Mouse (Mus musculus) midbrain, embryonic 11.5 days (tissue): ENCODE data around the gene Smurf2. TPM values are rescaled to one million over a fixed set of nuclear protein-coding genes. Genes with fewer than 3 reads are reported as not detected.

Experiments used
- ATAC-seq: fragments of 200-750 bp; cut with Nextera tagmentation; 2 replicates; pipeline ENCODE4 v1.8.0; 2017; ENCODE audit warnings: moderate TSS enrichment, moderate library complexity; ENCODE audit not compliant: low FRiP score
- DNase-seq: peaks from one replicate; pipeline ENCODE4 v3.0.0; 2015; ENCODE audit warnings: low spot score; ENCODE audit errors: missing footprints
- H3K27ac ChIP-seq: fragments of 300-500 bp; sonication (generic); 2 replicates; pipeline ENCODE4 v1.5.1; 2014; ENCODE audit warnings: low read depth, low read length
- H3K27me3 ChIP-seq: fragments of 300-500 bp; sonication (generic); 2 replicates; pipeline ENCODE4 v1.6.1; 2014; ENCODE audit warnings: mild to moderate bottlenecking, low read length, moderate library complexity, mixed read lengths; ENCODE audit not compliant: control insufficient read depth, insufficient read depth
- H3K36me3 ChIP-seq: fragments of 300-500 bp; sonication (generic); 2 replicates; pipeline ENCODE4 v1.6.1; 2014; ENCODE audit warnings: mild to moderate bottlenecking, low read length, moderate library complexity, mixed read lengths; ENCODE audit not compliant: control insufficient read depth, insufficient read depth
- H3K4me1 ChIP-seq: fragments of 300-500 bp; sonication (generic); 2 replicates; pipeline ENCODE4 v1.6.1; 2014; ENCODE audit warnings: low read length; ENCODE audit not compliant: control insufficient read depth, insufficient read depth
- H3K4me2 ChIP-seq: fragments of 300-500 bp; sonication (generic); 2 replicates; pipeline ENCODE4 v1.6.1; 2014; ENCODE audit warnings: mild to moderate bottlenecking, moderate library complexity
- H3K4me3 ChIP-seq: fragments of 300-500 bp; sonication (generic); 2 replicates; pipeline ENCODE4 v1.5.1; 2014; ENCODE audit warnings: low read depth, low read length
- H3K9ac ChIP-seq: fragments of 300-500 bp; sonication (generic); 2 replicates; pipeline ENCODE4 v1.6.1; 2014; ENCODE audit warnings: low read length
- H3K9me3 ChIP-seq: fragments of 300-500 bp; sonication (generic); 2 replicates; pipeline ENCODE4 v1.6.1; 2016; ENCODE audit warnings: low read length; ENCODE audit not compliant: control insufficient read depth
- WGBS: fragments of 180-500 bp; shearing (Covaris S2); extraction: QIAGEN DNeasy Blood & Tissue Kit; methylation state at CpG from one replicate; pipeline ENCODE4 v1.1.7; 2014; 5-methylcytosine and 5-hydroxymethylcytosine counted together
- polyA plus RNA-seq: library from polyadenylated mRNA; unstranded; fragments of >200 nt; fragmentation: Nextera tagmentation; extraction: Ambion mirVana; gene quantifications from 2 replicates; pipeline ENCODE4 v1.2.1, GENCODE M21; 2014

Smurf2 gene
- polyA plus RNA-seq, 1 experiment from 2014 or later = 20.6 TPM

GRCm38 (mm10) chr11:106919612-106920550, 634 bp downstream of the Smurf2 start:
- H3K4me1 ChIP-seq = peaks cover 9% of the 10 kb centered on the region
- DNase-seq = peak; percentile 94
- peak overlapping the region; percentile 95 for H3K4me3 ChIP-seq
- peak overlapping the region; percentile 88 for H3K4me2 ChIP-seq
- peak; percentile 91 for ATAC-seq
- peak overlapping the region; percentile 96 for H3K9ac ChIP-seq
- no peaks in the 10 kb centered on the region for H3K36me3 ChIP-seq
- H3K27ac ChIP-seq = peak overlapping the region; percentile 90
- no peaks in the 10 kb centered on the region; the same call in 1 of the 2 replicates for H3K27me3 ChIP-seq
- 1% methylated on average over 72 of the region's 87 CpGs for WGBS
- H3K9me3 ChIP-seq = no peaks in the 10 kb centered on the region

GRCm38 (mm10) chr11:106918901-106919300, 1.6 kb downstream of the Smurf2 start:
- DNase-seq (peak; percentile 79), ATAC-seq (no peak)
- no peaks in the 10 kb centered on the region; the same call in 1 of the 2 replicates for H3K27me3 ChIP-seq
- peaks cover 9% of the 10 kb centered on the region for H3K4me1 ChIP-seq
- H3K9me3 ChIP-seq = no peaks in the 10 kb centered on the region
- H3K4me2 ChIP-seq = peak overlapping the region; percentile 88
- H3K27ac ChIP-seq = no peak overlapping the region
- H3K9ac ChIP-seq = peak overlapping the region; percentile 96; the same call in 1 of the 2 replicates
- no peaks in the 10 kb centered on the region for H3K36me3 ChIP-seq
- H3K4me3 ChIP-seq = peak overlapping the region; percentile 95
- WGBS = 26% methylated on average over 8 of the region's 8 CpGs

GRCm38 (mm10) chr11:106911257-106911656, 9.3 kb downstream of the Smurf2 start:
- Histone ChIP-seq H3K4me2 (no peak overlapping the region), H3K36me3 (no peaks in the 10 kb centered on the region), H3K27me3 (no peaks in the 10 kb centered on the region), H3K9ac (no peak overlapping the region), H3K9me3 (no peaks in the 10 kb centered on the region), H3K4me1 (no peaks in the 10 kb centered on the region), H3K4me3 (no peak overlapping the region), H3K27ac (no peak overlapping the region)
- DNase-seq = peak; percentile 73
- no peak for ATAC-seq

GRCm38 (mm10) chr11:106908016-106908415, 12.5 kb downstream of the Smurf2 start:
- peak; percentile 83 for DNase-seq
- H3K4me3 ChIP-seq = no peak overlapping the region
- no peaks in the 10 kb centered on the region for H3K4me1 ChIP-seq
- H3K27ac ChIP-seq = no peak overlapping the region
- no peaks in the 10 kb centered on the region for H3K27me3 ChIP-seq
- H3K36me3 ChIP-seq = no peaks in the 10 kb centered on the region
- no peaks in the 10 kb centered on the region for H3K9me3 ChIP-seq
- no peak overlapping the region for H3K9ac ChIP-seq
- no peak for ATAC-seq
- H3K4me2 ChIP-seq = no peak overlapping the region

GRCm38 (mm10) chr11:106907253-106907652, 13.3 kb downstream of the Smurf2 start:
- Histone ChIP-seq H3K9ac (no peak overlapping the region), H3K36me3 (no peaks in the 10 kb centered on the region), H3K4me1 (no peaks in the 10 kb centered on the region), H3K4me3 (no peak overlapping the region), H3K27me3 (no peaks in the 10 kb centered on the region), H3K4me2 (no peak overlapping the region), H3K27ac (no peak overlapping the region), H3K9me3 (no peaks in the 10 kb centered on the region)
- 88% methylated on average over 1 of the region's 1 CpGs for WGBS
- no peak for DNase-seq
- no peak for ATAC-seq

GRCm38 (mm10) chr11:106905707-106906106, 14.8 kb downstream of the Smurf2 start:
- H3K36me3 ChIP-seq = no peaks in the 10 kb centered on the region
- H3K4me3 ChIP-seq = no peak overlapping the region
- DNase-seq (no peak), ATAC-seq (no peak)
- 91% methylated on average over 4 of the region's 4 CpGs for WGBS
- H3K9me3 ChIP-seq = no peaks in the 10 kb centered on the region
- no peak overlapping the region for H3K4me2 ChIP-seq
- H3K27me3 ChIP-seq = no peaks in the 10 kb centered on the region
- H3K9ac ChIP-seq = no peak overlapping the region
- H3K27ac ChIP-seq = no peak overlapping the region
- no peaks in the 10 kb centered on the region for H3K4me1 ChIP-seq

- ATAC-seq = no peak
- no peaks in the 10 kb centered on the region for H3K4me1 ChIP-seq
- H3K9ac ChIP-seq = no peak overlapping the region
- no peaks in the 10 kb centered on the region for H3K27me3 ChIP-seq
- H3K36me3 ChIP-seq = no peaks in the 10 kb centered on the region
- 93% methylated on average over 1 of the region's 1 CpGs for WGBS
- no peak overlapping the region for H3K27ac ChIP-seq
- no peak overlapping the region for H3K4me3 ChIP-seq
- DNase-seq = no peak
- no peak overlapping the region for H3K4me2 ChIP-seq
- H3K9me3 ChIP-seq = no peaks in the 10 kb centered on the region
Observed at GRCm38 (mm10) chr11:106899804-106900203, 20.7 kb downstream of the Smurf2 start.

GRCm38 (mm10) chr11:106896561-106897168, 23.9 kb downstream of the Smurf2 start:
- H3K27me3 ChIP-seq = no peaks in the 10 kb centered on the region
- H3K4me2 ChIP-seq = no peak overlapping the region
- H3K4me1 ChIP-seq = no peaks in the 10 kb centered on the region
- 86% methylated on average over 2 of the region's 2 CpGs for WGBS
- no peak overlapping the region for H3K9ac ChIP-seq
- no peaks in the 10 kb centered on the region for H3K36me3 ChIP-seq
- no peak for DNase-seq
- ATAC-seq = no peak
- no peak overlapping the region for H3K27ac ChIP-seq
- H3K4me3 ChIP-seq = no peak overlapping the region
- no peaks in the 10 kb centered on the region for H3K9me3 ChIP-seq

- no peak overlapping the region for H3K9ac ChIP-seq
- no peaks in the 10 kb centered on the region for H3K36me3 ChIP-seq
- H3K4me2 ChIP-seq = no peak overlapping the region
- no peaks in the 10 kb centered on the region for H3K4me1 ChIP-seq
- DNase-seq (no peak), ATAC-seq (no peak)
- no peaks in the 10 kb centered on the region for H3K27me3 ChIP-seq
- no peak overlapping the region for H3K27ac ChIP-seq
- no peaks in the 10 kb centered on the region for H3K9me3 ChIP-seq
- WGBS = 84% methylated on average over 1 of the region's 1 CpGs
- H3K4me3 ChIP-seq = no peak overlapping the region
Observed at GRCm38 (mm10) chr11:106883656-106884055, 36.9 kb downstream of the Smurf2 start.
